Mouse (Mus musculus) liver, adult (tissue): ENCODE data around the gene Bcl6.
A peak's percentile ranks its signal among the peaks of the same experiment; 100 is the strongest.

Experiments
- GATA4 ChIP-seq: IDR thresholded peaks from 2 replicates; pipeline ENCODE4 v1.6.1; 2014; ENCODE audit warnings: mild to moderate bottlenecking, low read length; ENCODE audit not compliant: insufficient replicate concordance

Bcl6 gene

DNA sequence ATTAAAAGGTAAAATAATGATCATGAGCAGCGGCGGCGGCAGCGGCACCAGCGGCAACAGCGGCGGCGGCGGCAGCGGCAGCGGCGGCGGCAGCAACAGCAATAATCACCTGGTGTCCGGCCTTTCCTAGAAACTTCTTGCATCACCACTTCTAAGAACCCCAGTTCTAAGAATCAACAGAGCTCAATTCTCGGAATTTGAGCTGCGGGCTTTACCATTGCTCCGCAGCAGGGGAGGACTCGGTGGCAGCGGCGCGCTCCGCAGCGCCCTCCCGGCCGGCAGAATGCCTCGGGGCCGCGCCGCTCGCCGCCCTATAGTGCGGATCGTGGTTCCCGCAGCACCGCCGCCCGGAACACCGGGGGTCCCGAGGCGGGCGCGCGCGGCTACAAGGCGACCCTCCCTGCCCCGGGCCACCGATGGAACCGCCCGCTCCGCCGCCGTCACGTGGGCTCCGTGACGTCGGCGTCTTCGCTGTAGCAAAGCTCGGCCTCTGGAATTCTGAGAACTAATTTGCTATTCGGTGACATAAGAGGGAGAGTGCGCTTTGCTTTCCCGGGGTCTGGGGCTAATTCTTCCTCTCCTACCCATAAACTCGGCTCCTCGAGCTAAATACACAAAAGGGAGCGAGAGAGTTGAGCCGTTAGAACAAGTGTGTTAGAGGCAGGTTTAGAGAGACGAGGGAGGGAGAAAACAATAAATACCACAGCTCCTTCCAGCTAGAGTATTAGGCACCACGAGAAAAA is at the start of gene Bcl6, which contains the start of gene Gm37419:
Gene Bcl6 (minus strand): TSS at position 387 of the 743 bp plus-strand sequence.
Gene Gm37419 (plus strand): TSS at position 17 of the 743 bp plus-strand sequence.
- peak; percentile 39; the same call in 1 of the 2 replicates for TF ChIP-seq GATA4

DNA sequence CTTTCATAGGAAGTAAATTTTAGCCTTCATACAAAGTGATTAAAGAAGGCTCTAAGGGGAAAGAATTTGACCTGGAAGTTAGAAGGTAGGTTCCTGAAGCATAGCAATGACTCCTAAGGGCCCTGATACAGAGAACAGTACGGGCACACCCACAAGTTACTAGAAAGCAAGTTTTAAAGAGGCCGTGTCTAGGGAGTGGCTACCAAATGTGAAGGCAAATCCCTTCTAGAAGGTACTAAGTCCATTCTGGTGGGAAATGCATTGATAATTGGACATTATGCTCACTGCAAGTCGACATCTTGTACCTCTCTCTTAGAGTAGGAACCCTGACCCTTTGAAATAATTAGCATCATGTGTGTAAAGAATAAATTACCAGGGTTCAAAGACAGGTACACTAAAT is 47.7 kb upstream of the Bcl6 start:
- TF ChIP-seq GATA4 = no peak

DNA sequence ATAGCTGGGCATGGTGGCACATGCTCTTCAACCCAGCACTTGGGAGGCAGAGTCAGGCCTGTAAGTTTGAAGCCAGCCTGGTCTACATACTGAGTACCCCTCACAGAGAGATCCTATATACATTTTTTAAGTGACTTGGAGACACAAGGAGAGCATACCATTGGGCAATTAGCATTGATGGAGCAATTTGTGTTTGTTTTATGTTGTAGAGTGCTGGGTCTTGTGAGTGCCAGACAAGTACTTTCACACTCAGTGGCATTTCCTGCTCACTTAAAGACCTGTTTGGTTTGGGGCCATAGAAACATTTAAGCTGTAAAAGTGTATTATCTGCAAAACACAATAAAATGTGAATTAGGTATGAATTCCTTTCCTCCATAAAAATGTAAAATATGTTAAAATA is 47.1 kb upstream of the Bcl6 start:
- no peak for TF ChIP-seq GATA4

DNA sequence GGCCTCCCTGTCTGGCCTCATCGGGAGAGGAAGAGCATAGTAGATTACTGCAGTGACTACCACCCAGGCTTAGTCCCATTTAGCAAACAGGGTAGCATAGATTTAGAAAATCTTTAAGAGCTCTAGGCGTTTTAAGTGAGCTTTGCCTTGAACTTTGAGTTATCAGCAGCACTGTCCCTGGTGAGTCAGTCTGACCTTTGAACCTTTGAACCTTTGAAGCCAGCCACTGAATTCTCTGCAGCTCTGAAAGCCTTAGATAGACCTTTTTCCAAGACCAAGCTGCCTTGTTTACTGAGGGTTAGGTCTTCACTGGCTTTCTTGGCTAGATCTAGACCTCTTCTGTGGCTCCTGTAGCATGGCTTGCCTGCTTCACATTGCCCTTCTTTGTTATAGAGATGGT is 45.8 kb upstream of the Bcl6 start:
- TF ChIP-seq GATA4 = no peak

DNA sequence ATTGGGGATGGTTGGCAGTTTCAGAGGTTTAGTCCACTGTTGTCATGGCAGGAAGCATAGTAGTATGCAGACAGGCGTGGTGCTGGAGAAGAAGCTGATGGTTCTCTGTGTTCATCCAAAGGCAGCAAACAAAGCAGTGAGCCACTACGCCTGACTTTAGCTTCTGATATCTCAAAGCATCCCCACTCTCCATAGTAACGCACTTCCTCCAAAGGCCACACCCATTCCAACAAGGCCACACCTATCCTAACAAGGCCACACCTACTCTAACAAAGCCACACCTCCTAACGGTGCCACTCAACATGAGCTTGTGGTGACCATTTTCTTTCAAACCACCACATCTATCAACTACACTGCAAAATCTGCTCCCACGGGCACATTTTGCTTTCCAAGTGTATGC is 44.6 kb upstream of the Bcl6 start:
- no peak for TF ChIP-seq GATA4

DNA sequence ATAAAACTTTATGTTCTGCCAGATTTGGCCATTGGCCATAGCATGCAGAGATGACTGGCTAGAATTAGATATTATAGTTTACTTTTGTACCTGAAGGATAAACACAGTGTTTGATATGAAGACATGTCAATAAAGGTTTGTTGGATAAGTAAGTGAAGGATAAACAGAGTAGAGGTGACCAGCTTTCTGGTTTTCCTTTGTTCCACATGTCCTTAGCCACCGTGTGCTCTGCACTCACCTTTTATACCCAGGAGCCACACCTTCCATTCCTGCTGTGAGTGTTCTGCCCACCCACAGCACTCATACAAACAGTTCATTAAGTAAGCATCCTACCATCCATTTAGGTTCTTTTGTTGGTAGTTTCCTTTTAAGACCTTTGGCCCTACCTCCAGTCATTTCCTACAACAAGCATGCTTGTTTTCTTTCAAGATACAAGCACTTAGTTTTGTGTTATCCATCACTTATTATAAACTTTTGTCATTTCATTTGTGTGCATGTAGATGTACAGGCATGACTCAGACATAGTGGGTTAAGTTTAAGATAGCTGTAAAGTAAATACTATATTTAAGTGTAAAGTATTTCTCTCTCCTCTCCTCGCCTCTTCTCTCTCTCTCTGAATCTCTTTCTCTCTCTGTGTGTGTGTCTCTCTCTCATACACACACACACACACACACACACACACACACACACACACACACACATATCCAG is 41.5 kb upstream of the Bcl6 start:
- no peak for TF ChIP-seq GATA4

DNA sequence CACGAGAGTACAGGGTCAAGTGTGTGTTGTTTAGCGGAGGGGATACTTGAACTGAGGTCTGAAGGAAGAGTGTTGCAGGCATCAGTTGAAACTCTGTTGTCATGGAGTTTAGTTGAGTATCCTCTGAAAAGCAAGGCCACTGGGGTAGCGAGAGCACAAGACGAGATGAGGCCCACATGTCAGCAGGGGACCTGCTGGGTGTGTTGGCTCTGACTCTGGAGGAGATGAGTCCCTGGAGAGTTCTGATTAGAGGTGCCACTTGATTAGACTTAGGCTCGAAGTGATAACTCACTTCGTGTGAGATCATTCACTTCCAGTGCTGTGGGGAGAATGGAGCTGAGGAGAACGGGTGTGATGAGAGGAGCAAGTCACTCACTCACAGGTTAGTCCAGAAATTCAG is 36.8 kb upstream of the Bcl6 start:
- TF ChIP-seq GATA4 = no peak

DNA sequence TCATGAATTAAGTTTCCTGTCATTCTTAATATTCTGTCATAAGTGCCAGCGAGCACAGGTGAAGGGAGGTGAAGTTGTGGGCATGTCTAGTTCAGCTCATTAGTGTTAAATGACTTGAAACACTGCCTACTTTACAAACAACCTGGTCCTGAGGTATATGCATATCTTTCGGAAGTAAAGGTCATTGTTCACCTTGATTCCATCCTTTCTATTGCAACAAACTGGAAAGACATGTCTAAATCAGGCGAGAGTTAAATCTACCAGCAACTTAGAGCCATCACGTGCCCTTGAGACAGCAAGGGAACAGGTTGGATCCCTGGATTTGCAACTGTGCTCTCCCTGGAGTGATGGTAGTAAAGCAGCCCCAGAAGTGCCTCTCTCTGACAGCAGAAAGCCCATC is 34.0 kb upstream of the Bcl6 start:
- no peak for TF ChIP-seq GATA4

DNA sequence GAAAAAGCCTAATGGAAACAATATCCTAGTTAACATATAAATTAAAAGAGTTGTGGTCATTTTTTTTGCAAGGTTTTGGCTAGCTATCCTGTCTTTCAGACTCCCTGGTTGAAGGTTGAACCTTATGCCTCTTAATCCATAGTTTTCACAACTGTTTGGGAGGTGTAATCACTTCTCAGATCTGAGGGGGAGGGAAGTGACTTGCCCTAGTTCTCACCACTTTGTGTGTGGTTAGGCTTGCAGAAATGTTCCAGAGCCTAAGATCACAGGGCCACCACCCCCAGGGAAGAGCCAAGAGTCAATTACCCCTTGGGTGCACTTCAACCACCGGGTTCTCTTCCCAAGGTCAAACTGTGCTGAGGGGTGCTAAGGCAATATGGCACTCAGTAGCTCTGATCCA is 33.1 kb upstream of the Bcl6 start:
- no peak for TF ChIP-seq GATA4

DNA sequence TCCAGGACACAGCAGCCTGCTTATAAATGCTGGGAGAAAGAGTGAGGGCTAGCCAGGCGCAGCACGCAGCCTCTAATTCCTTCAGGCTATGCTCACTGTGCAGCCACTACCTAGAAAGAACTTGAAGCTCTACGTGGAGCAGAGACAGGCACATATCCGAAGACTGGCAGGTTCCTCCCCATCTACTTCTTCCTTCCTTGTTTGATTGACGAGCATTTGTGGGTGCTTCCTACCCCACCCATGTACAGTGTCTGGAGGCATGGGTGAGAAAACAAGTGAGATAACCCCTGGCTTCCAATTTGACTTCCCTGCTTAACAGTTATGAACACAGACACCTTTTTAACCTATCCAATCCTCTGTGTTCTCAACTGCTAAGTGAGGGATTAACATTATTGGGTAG is 28.1 kb upstream of the Bcl6 start:
- no peak for TF ChIP-seq GATA4

DNA sequence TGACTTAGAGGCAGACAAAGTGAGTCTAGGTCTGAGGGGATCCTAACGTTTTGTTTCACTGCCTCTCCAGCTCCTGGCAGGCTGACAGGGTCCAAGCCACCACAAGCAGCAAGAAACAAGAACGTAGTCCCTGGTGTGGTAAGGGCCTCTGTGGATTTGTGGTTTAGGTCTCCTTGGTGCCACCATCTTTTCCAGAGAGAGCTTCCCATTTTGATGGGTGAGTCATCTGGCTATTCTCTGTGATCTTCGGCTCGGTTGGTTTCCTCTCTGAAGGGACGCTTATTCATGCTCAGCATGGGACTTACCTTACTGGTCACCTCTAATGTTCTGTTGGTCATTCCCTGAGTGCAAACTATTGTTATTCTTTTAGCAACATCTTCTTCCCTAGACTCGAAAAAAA is 27.6 kb upstream of the Bcl6 start:
- no peak for TF ChIP-seq GATA4

DNA sequence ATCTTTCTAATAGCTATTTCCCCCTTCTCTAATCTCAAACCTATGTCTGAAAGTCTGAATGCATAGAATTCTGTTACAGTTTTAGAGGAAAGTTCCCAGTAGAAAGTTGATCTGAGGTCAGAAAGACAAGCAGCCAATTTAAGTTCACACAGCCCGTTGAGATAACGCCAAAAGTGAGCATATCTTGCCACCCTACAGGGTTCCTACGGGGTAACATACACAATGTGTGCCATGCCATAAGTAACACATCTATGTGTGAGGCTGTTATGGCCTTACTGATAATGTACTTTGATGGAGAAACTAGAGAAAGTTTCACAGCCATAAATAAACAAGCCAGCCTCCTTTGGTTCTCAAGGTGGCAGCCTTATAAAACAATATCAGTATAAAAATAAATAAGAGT is 25.7 kb upstream of the Bcl6 start:
- no peak for TF ChIP-seq GATA4

DNA sequence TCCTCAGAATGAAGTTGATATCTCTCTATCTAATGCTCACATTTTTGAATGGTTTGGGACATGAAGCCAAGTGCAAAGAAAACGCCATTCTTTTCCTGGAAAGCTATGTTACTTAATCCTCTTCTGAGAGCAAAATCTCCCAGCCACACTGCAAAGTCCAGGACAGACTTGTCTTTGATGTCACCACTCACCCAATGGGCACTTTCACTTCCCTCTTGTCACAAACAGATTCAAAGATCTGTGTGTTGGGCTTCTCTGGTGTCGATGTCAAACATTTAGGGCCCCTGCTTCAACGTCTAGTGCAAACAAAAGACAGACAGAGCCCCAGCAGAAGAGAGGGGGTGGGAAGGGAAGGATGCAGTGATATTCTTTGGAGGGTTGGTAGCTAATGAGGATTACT is 23.4 kb upstream of the Bcl6 start:
- TF ChIP-seq GATA4 = no peak

DNA sequence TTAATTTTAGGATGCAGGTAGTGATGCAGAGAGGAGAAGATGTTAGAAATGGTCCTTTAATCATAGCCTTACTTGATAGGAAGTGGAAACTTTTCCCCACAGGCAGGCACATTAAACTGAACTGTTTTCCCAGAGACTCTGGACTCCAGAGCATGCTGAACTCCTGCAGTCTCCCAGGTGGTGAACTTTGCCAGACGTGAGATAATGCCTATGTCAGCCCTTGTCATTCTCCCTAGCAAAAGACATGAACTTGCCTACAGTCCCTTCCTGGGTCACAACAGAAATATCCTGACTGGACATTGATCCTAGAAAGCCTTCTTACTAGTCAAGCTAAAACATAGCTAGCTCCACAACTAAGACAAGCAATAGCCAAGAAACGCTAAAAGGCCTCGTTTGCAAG is 22.7 kb upstream of the Bcl6 start:
- no peak for TF ChIP-seq GATA4

DNA sequence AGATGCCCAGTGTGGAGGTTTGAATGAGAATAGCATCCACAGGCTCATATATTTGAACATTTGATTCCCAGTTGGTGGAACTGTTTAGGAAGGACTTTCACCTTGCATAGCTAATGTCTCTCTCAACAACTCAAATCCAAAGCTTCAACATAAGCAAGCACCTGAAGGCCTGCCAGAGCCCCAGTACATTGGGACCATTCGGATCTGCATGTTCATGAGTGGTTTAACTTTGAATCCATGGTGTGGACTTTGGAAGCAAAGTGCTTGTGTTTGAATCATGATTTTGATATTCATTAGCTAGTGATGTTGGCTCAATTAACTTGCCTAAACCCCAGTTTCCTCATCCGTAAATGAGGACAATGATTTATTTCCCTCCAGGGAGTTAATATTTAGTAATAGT is 21.2 kb upstream of the Bcl6 start:
- no peak for TF ChIP-seq GATA4

DNA sequence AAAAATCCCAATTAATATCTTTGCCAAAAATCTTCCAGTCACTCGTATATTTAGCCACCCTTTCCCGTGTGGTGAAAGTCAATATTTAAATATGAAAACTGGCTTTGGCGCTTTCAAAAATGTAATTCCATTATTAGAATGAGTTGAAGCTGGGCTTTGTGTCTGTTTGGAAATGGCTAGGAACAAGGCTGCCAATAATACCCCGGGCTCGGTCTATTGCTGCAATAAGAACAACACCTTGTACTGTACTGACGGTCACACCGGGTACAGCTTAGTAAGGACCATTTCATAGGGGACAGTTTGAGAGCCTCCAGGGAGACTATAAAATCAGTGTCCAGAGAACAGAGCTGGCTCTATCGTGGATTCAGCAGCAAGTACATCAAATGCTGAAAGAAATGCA is 17.3 kb upstream of the Bcl6 start:
- no peak for TF ChIP-seq GATA4

DNA sequence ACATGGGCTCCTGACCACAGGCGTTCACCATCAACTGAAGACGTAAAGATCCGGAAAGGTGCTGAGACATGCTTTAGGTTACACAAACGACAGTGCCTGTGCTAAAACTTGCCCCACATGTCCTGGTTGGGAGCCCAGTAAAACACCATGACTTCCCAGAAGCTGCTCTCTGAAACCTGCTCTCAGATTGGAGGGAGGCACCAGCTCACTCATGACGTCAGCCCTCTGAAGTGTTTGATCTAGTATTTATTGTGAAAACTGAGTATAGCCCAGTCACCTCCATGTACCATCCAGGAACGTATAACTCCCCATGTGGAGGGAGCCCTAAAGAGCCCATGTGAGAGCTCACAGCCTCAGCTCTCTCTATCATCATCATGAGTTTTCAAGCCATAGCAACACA is 9.3 kb upstream of the Bcl6 start:
- no peak for TF ChIP-seq GATA4
